Mouse (Mus musculus): ENCODE data around the gene Rrp12. TPM values are rescaled to one million over a fixed set of nuclear protein-coding genes. Genes with fewer than 3 reads are reported as not detected.
"Not testable (repeated sequence)": the region's sequence is repeated elsewhere in the genome, so short reads cannot be mapped to it uniquely, and the experiment has no call there.

Gene Rrp12
- polyA plus RNA-seq, 1 experiment from 2014 or later: 10.7 TPM

GRCm38 (mm10) chr19:41857816-41858310 lies 38.1 kb downstream of the Rrp12 start:
- WGBS: 86% methylated on average over 3 of the region's 3 CpGs
- Histone ChIP-seq H3K36me3 (ENCODE audit: control insufficient read depth, insufficient read depth, low read length) (peaks cover 8% of the 10 kb centered on the region), H3K9ac (replicated peaks; ENCODE audit: low read depth, low read length) (no peak overlapping the region), H3K4me1 (ENCODE audit: control insufficient read depth, insufficient read depth, low read length) (no peaks in the 10 kb centered on the region), H3K27ac (ENCODE audit: low read depth, low read length) (no peak overlapping the region), H3K4me2 (ENCODE audit: low read depth, low read length) (no peak overlapping the region), H3K27me3 (ENCODE audit: control insufficient read depth, insufficient read depth, low read length) (no peaks in the 10 kb centered on the region), H3K9me3 (ENCODE audit: control insufficient read depth, low read length) (no peaks in the 10 kb centered on the region), H3K4me3 (ENCODE audit: low read depth, low read length) (no peak overlapping the region)
- ATAC-seq (ENCODE audit: low read depth): no peak

- Histone ChIP-seq H3K4me3 (ENCODE audit: low read depth, low read length) (no peak overlapping the region), H3K4me2 (ENCODE audit: low read depth, low read length) (no peak overlapping the region)
- WGBS: 91% methylated on average over 5 of the region's 5 CpGs
Measured at GRCm38 (mm10) chr19:41857086-41857762, 38.7 kb downstream of the Rrp12 start.

GRCm38 (mm10) chr19:41852423-41852822 lies 43.5 kb downstream of the Rrp12 start:
- Histone ChIP-seq H3K27ac (ENCODE audit: low read depth, low read length) (no peak overlapping the region), H3K4me2 (ENCODE audit: low read depth, low read length) (no peak overlapping the region), H3K9me3 (ENCODE audit: control insufficient read depth, low read length) (no peaks in the 10 kb centered on the region), H3K4me1 (ENCODE audit: control insufficient read depth, insufficient read depth, low read length) (peaks cover 15% of the 10 kb centered on the region; the same call in 1 of the 2 replicates), H3K27me3 (ENCODE audit: control insufficient read depth, insufficient read depth, low read length) (no peaks in the 10 kb centered on the region), H3K9ac (replicated peaks; ENCODE audit: low read depth, low read length) (no peak overlapping the region), H3K4me3 (ENCODE audit: low read depth, low read length) (no peak overlapping the region), H3K36me3 (ENCODE audit: control insufficient read depth, insufficient read depth, low read length) (no peaks in the 10 kb centered on the region)
- ATAC-seq (ENCODE audit: low read depth): no peak
- WGBS: 93% methylated on average over 4 of the region's 4 CpGs

More at GRCm38 (mm10) chr19:41857086-41857762, 38.7 kb downstream of the Rrp12 start:
- Histone ChIP-seq H3K9me3 (ENCODE audit: control insufficient read depth, low read length) (no peaks in the 10 kb centered on the region), H3K36me3 (ENCODE audit: control insufficient read depth, insufficient read depth, low read length) (peaks cover 4% of the 10 kb centered on the region), H3K27ac (ENCODE audit: low read depth, low read length) (no peak overlapping the region), H3K4me1 (ENCODE audit: control insufficient read depth, insufficient read depth, low read length) (no peaks in the 10 kb centered on the region), H3K27me3 (ENCODE audit: control insufficient read depth, insufficient read depth, low read length) (no peaks in the 10 kb centered on the region), H3K9ac (replicated peaks; ENCODE audit: low read depth, low read length) (no peak overlapping the region)
- no peak for ATAC-seq (ENCODE audit: low read depth)

GRCm38 (mm10) chr19:41850719-41851543 lies 45.0 kb downstream of the Rrp12 start:
- Histone ChIP-seq H3K27me3 (ENCODE audit: control insufficient read depth, insufficient read depth, low read length) (no peaks in the 10 kb centered on the region), H3K36me3 (ENCODE audit: control insufficient read depth, insufficient read depth, low read length) (no peaks in the 10 kb centered on the region), H3K9ac (replicated peaks; ENCODE audit: low read depth, low read length) (peak overlapping the region; percentile 26; the same call in 1 of the 2 replicates), H3K4me2 (ENCODE audit: low read depth, low read length) (peak overlapping the region; percentile 39), H3K9me3 (ENCODE audit: control insufficient read depth, low read length) (no peaks in the 10 kb centered on the region), H3K4me1 (ENCODE audit: control insufficient read depth, insufficient read depth, low read length) (peaks cover 23% of the 10 kb centered on the region), H3K27ac (ENCODE audit: low read depth, low read length) (peak overlapping the region; percentile 94), H3K4me3 (ENCODE audit: low read depth, low read length) (no peak overlapping the region)
- 12% methylated on average over 14 of the region's 14 CpGs for WGBS
- no peak for ATAC-seq (ENCODE audit: low read depth)

GRCm38 (mm10) chr19:41850021-41850718 lies 45.8 kb downstream of the Rrp12 start:
- no peak overlapping the region for H3K4me3 ChIP-seq (ENCODE audit: low read depth, low read length)
- H3K4me1 ChIP-seq (ENCODE audit: control insufficient read depth, insufficient read depth, low read length): peaks cover 25% of the 10 kb centered on the region
- H3K27ac ChIP-seq (ENCODE audit: low read depth, low read length): peak overlapping the region; percentile 94
- H3K9me3 ChIP-seq (ENCODE audit: control insufficient read depth, low read length): no peaks in the 10 kb centered on the region
- no peaks in the 10 kb centered on the region for H3K36me3 ChIP-seq (ENCODE audit: control insufficient read depth, insufficient read depth, low read length)
- no peak for ATAC-seq (ENCODE audit: low read depth)
- H3K4me2 ChIP-seq (ENCODE audit: low read depth, low read length): peak overlapping the region; percentile 39; the same call in 1 of the 2 replicates
- no peaks in the 10 kb centered on the region for H3K27me3 ChIP-seq (ENCODE audit: control insufficient read depth, insufficient read depth, low read length)
- H3K9ac ChIP-seq (replicated peaks; ENCODE audit: low read depth, low read length): no peak overlapping the region
- 11% methylated on average over 6 of the region's 6 CpGs for WGBS

- Histone ChIP-seq H3K27ac (ENCODE audit: low read depth, low read length) (peak within 1 kb of the TSS; percentile 89), H3K4me3 (ENCODE audit: low read depth, low read length) (peak within 1 kb of the TSS; percentile 82), H3K4me2 (ENCODE audit: low read depth, low read length) (peak within 1 kb of the TSS; percentile 91), H3K9ac (replicated peaks; ENCODE audit: low read depth, low read length) (peak within 1 kb of the TSS; percentile 82), H3K9me3 (ENCODE audit: control insufficient read depth, low read length) (no peaks in the 10 kb centered on the region), H3K4me1 (ENCODE audit: control insufficient read depth, insufficient read depth, low read length) (peaks cover 25% of the 10 kb centered on the region), H3K36me3 (ENCODE audit: control insufficient read depth, insufficient read depth, low read length) (no peaks in the 10 kb centered on the region), H3K27me3 (ENCODE audit: control insufficient read depth, insufficient read depth, low read length) (no peaks in the 10 kb centered on the region)
- 1% methylated on average over 68 of the region's 72 CpGs for WGBS
- ATAC-seq (ENCODE audit: low read depth): peak; percentile 95
Measured at GRCm38 (mm10) chr19:41847992-41848851, 47.8 kb downstream of the Rrp12 start, which contains the start of gene Frat2. Gene Frat2 (minus strand): TSS chr19:41848132.

GRCm38 (mm10) chr19:41847614-41847991 lies 48.4 kb downstream of the Rrp12 start:
- peak overlapping the region; percentile 91 for H3K4me2 ChIP-seq (ENCODE audit: low read depth, low read length)
- peaks cover 25% of the 10 kb centered on the region for H3K4me1 ChIP-seq (ENCODE audit: control insufficient read depth, insufficient read depth, low read length)
- ATAC-seq (ENCODE audit: low read depth): peak; percentile 67
- peak overlapping the region; percentile 82 for H3K9ac ChIP-seq (replicated peaks; ENCODE audit: low read depth, low read length)
- peak overlapping the region; percentile 89 for H3K27ac ChIP-seq (ENCODE audit: low read depth, low read length)
- peak overlapping the region; percentile 82 for H3K4me3 ChIP-seq (ENCODE audit: low read depth, low read length)
- not testable (repeated sequence) for H3K27me3 ChIP-seq (ENCODE audit: control insufficient read depth, insufficient read depth, low read length); H3K36me3 ChIP-seq (ENCODE audit: control insufficient read depth, insufficient read depth, low read length); H3K9me3 ChIP-seq (ENCODE audit: control insufficient read depth, low read length)
- WGBS: under 1% methylated on average over 46 of the region's 53 CpGs

- H3K4me3 ChIP-seq (ENCODE audit: low read depth, low read length): peak overlapping the region; percentile 82
- H3K36me3 ChIP-seq (ENCODE audit: control insufficient read depth, insufficient read depth, low read length): no peaks in the 10 kb centered on the region
- peak overlapping the region; percentile 89 for H3K27ac ChIP-seq (ENCODE audit: low read depth, low read length)
- H3K9me3 ChIP-seq (ENCODE audit: control insufficient read depth, low read length): no peaks in the 10 kb centered on the region
- H3K27me3 ChIP-seq (ENCODE audit: control insufficient read depth, insufficient read depth, low read length): no peaks in the 10 kb centered on the region
- H3K4me2 ChIP-seq (ENCODE audit: low read depth, low read length): peak overlapping the region; percentile 91
- peaks cover 25% of the 10 kb centered on the region for H3K4me1 ChIP-seq (ENCODE audit: control insufficient read depth, insufficient read depth, low read length)
- H3K9ac ChIP-seq (replicated peaks; ENCODE audit: low read depth, low read length): peak overlapping the region; percentile 82
- peak; percentile 9 for ATAC-seq (ENCODE audit: low read depth)
- under 1% methylated on average over 58 of the region's 64 CpGs for WGBS
Measured at GRCm38 (mm10) chr19:41847091-41847581, 48.8 kb downstream of the Rrp12 start.

Data from neural tube, embryonic 14.5 days (tissue).